ENCODE assay signal across 16 mouse cellular contexts in the genomic region with DNA sequence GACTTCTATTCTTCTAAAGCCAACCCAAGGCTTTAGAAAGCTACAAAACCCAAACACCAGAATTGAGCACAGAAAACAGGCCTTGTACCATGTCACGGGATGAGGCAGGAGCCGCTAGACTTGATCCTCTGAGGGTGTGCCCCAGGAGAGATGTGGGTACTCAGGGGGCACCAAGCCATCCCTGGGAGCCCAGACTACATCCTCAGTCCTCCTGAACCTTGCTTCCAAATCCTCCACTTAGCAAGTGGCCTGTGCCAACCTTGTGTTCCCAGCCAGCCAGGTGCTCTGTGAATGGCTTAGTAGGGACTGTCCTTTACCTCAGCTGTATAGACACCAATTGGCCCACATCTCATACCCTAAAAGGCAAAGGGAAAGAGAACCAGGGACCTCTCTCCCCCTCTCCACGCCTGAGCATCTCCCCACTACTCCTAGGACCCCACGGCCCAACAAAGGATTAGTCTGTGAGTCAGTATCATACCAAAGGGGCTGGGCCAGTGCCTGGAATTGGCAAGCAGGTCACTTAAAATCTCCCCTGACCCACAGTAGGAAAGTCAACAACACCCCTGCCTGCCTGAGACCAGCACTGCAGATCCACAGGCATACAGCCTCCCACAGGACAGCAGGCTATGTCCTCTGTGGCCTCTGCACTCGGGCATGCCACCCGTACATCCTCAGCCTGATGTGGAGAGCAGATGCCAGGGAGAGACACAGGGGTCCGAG. TPM values are rescaled to one million over a fixed set of nuclear protein-coding genes. Genes with fewer than 3 reads are reported as not detected.
"Had no signal": no experiment of that assay in that cellular context is flagged by ENCODE, and none has a peak within 500 bp of the region (broad histone marks: within the 10 kb centered on the region; RNA-seq: fewer than 3 reads in every experiment).

No protein-coding gene starts in this region.

- H3K36me3 ChIP-seq: kidney, embryonic 15.5 days; limb, embryonic 10.5 days; liver, embryonic 12.5 days; midbrain, embryonic 12.5 days; neural tube, embryonic 15.5 days had no signal

- H3K27ac ChIP-seq: kidney, embryonic 15.5 days; left cerebral cortex, adult 2 months; liver, embryonic 12.5 days; neural tube, embryonic 15.5 days had no signal

- H3K4me2 ChIP-seq: kidney, embryonic 15.5 days; liver, embryonic 12.5 days; lung, embryonic 14.5 days; midbrain, embryonic 12.5 days; neural tube, embryonic 15.5 days had no signal

- DNase-seq: kidney, adult 2 months; kidney, postnatal 25 days; lung, embryonic 14.5 days; lung, postnatal 10 days; lung, postnatal 4 days; retina, postnatal 1 day; right cerebral cortex, postnatal 4 days; thymus, postnatal 36 days had no signal

- H3K9ac ChIP-seq: kidney, embryonic 15.5 days; liver, embryonic 12.5 days; lung, embryonic 14.5 days; neural tube, embryonic 15.5 days had no signal

- H3K4me3 ChIP-seq: kidney, embryonic 15.5 days; left cerebral cortex, adult 2 months; limb, embryonic 10.5 days; liver, embryonic 12.5 days; midbrain, embryonic 12.5 days; myocyte; neural tube, embryonic 15.5 days had no signal

- H3K9me3 ChIP-seq: kidney, embryonic 15.5 days; limb, embryonic 10.5 days; liver, embryonic 12.5 days; midbrain, embryonic 12.5 days; neural tube, embryonic 15.5 days had no signal

- ATAC-seq: liver, embryonic 12.5 days had no signal

RNA-seq across cellular contexts. Expression of a gene that starts 14.2 kb away (rescaled TPM):
- polyA plus RNA-seq: liver, embryonic 16.5 days; myocyte had no signal
